Mouse (Mus musculus): ENCODE measurements at regions not wholly inside any gene's neighbourhood (a gene's known extent, or its start where the extent isn't known, plus 50 kb on each side); places are given as distances from the start of the nearest gene placed in this dataset.

DNA sequence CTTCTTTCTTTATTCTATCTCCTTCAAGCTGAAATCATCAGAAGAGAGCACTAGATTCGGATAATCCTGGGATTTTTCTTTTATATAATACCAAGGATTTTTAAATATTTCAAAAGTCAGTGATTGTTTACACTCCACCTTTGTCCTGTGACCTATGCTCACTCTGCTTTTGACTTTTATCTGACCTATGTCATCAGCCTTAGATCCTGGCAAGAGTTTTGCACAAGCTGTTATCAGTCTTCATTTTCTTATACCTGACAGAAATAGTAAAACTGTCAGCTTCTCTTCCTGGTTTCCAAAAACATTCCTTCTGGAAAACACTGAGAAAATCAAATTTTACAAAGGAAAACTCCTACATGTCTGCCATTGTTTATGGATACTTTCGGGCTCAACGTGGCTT is 168.3 kb upstream of the Zic4 start:
- no peak for TF ChIP-seq CTCF (IDR thresholded peaks at IDR 0.05; ENCODE audit: low read depth, low read length)
- TF ChIP-seq POLR2AphosphoS5 (IDR thresholded peaks at IDR 0.05; ENCODE audit: insufficient replicate concordance, low read depth, low read length), result no peak
